In genomic region chr6:95017911-95018310, GRCm38 (mm10) we compare ENCODE assay signal across 11 mouse cellular contexts.
A peak's percentile ranks its signal among the peaks of the same experiment; 100 is the strongest.
DNase-seq lines count a peak whose midpoint lies in the region; ATAC-seq and TF ChIP-seq lines count a peak whose summit lies in the region.
"Had no signal": no experiment of that assay in that cellular context is flagged by ENCODE, and none has a peak within 500 bp of the region (broad histone marks: within the 10 kb centered on the region; RNA-seq: fewer than 3 reads in every experiment).

No protein-coding gene starts in this region.

- TF ChIP-seq EP300 in lung, postnatal 0 days (IDR thresholded peaks at IDR 0.05): no peak

- H3K27me3 ChIP-seq in lung, postnatal 0 days (replicated peaks; ENCODE audit: insufficient read depth, low read length): no peaks in the 10 kb centered on the region
- H3K27me3 ChIP-seq: heart, embryonic 15.5 days; stomach, embryonic 15.5 days had no signal

- ATAC-seq in lung, postnatal 0 days: no peak

- DNase-seq in adrenal gland, postnatal 10 days: peak; percentile 10
- no peak for DNase-seq in adrenal gland, adult 18-20 months (ENCODE audit: low spot score in 2 of 2)
- peak; percentile 15 for DNase-seq in lung, postnatal 0 days (ENCODE audit: low spot score)
- no peak for DNase-seq in lung, adult 18-20 months
- DNase-seq in adipocyte (ENCODE audit: low spot score): peak; percentile 68
- peak; percentile 60 for DNase-seq in mesoderm, embryonic 11.5 days (ENCODE audit: low read depth, low spot score)
- DNase-seq in left cerebral cortex, postnatal 36 days (ENCODE audit: low spot score in 2 of 2): no peak
- no peak for DNase-seq in heart, postnatal 36 days

- H3K9ac ChIP-seq in lung, postnatal 0 days (replicated peaks; ENCODE audit: low read depth): no peak overlapping the region
- H3K9ac ChIP-seq: embryonic facial prominence, embryonic 13.5 days; heart, embryonic 15.5 days; stomach, embryonic 15.5 days had no signal

- intact Hi-C loops in left cerebral cortex, postnatal 36 days (cut with DNase I): no loop called here
- intact Hi-C loops in heart, postnatal 36 days (cut with DNase I): no loop called here

- H3K4me2 ChIP-seq in lung, postnatal 0 days (replicated peaks; ENCODE audit: low read depth, low read length): peak overlapping the region; percentile 20; the same call in 1 of the 2 replicates
- H3K4me2 ChIP-seq: embryonic facial prominence, embryonic 13.5 days; heart, embryonic 15.5 days; stomach, embryonic 15.5 days had no signal

- no peak for TF ChIP-seq CTCF in lung, postnatal 0 days (IDR thresholded peaks at IDR 0.05)

- no peaks in the 10 kb centered on the region for H3K9me3 ChIP-seq in lung, postnatal 0 days (ENCODE audit: low read length)
- H3K9me3 ChIP-seq: embryonic facial prominence, embryonic 13.5 days; heart, embryonic 15.5 days; stomach, embryonic 15.5 days had no signal

- no peak overlapping the region for H3K4me3 ChIP-seq in lung, postnatal 0 days (ENCODE audit: low read depth, low read length)
- H3K4me3 ChIP-seq: embryonic facial prominence, embryonic 13.5 days; heart, embryonic 15.5 days; stomach, embryonic 15.5 days had no signal

- no peaks in the 10 kb centered on the region for H3K36me3 ChIP-seq in lung, postnatal 0 days (ENCODE audit: insufficient read depth, low read length)
- H3K36me3 ChIP-seq: embryonic facial prominence, embryonic 13.5 days; heart, embryonic 15.5 days; stomach, embryonic 15.5 days had no signal

- 36% methylated on average over 4 of the region's 4 CpGs for WGBS in lung, postnatal 0 days

- no peak overlapping the region for H3K27ac ChIP-seq in lung, postnatal 0 days (ENCODE audit: low read length)
- H3K27ac ChIP-seq: embryonic facial prominence, embryonic 13.5 days; heart, embryonic 15.5 days; stomach, embryonic 15.5 days had no signal

- no peaks in the 10 kb centered on the region for H3K4me1 ChIP-seq in lung, postnatal 0 days (ENCODE audit: insufficient read depth, low read depth, low read length)
- H3K4me1 ChIP-seq: heart, embryonic 15.5 days; stomach, embryonic 15.5 days had no signal

Comparison
In these comparisons a context has a peak if more than half of its experiments do, and no peak if none do; other contexts are left out.
1. DNase-seq: peak in adrenal gland, postnatal 10 days (single experiment), lung, postnatal 0 days (single experiment), adipocyte (single experiment) and mesoderm, embryonic 11.5 days (single experiment); none in adrenal gland, adult 18-20 months (0 of 2), lung, adult 18-20 months (0 of 2), left cerebral cortex, postnatal 36 days (0 of 2) and heart, postnatal 36 days (0 of 2).